Mouse (Mus musculus): ENCODE data around the gene Abcc6. TPM values are rescaled to one million over a fixed set of nuclear protein-coding genes. Genes with fewer than 3 reads are reported as not detected.

The Abcc6 gene
- total RNA-seq, 1 experiment from 2014 or later = not detected

DNA sequence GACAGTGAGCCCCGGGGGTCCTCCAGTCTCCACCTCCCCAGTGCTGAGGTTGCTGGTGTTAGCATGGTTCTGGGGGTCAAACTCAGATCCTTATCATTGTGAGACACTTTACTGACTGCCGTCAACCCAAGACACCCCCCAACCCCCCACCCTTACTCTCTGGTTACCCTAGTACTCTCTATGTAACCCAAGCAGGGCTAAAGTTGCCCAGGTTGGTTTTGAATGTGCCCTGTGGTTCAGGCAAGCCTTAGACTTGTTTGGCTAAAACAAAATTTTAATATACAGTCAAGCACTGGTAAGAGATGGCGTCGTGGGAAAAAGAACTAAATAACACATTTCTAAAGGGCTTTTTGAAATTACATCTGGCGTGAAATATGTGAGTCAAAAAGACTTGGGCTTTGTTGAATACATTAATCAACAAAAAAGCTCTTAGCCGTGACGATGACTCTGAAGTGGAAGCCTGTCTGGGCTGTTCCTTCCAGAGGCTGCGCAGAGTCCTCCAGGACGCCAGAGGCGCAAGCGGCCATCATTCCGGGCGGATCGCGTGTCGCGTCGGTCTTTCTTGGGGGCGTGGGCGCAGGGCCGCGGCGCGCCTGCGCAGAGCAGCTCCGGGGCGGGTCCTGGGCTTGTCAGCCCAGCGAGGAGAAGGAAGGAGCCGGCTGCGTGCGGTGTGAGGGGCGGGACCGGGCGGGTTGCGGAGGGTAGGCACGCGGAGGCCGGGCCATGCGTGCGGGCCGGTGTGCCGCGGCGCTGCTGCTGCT, 3.2 kb upstream of the Abcc6 start, which contains the start of gene Nomo1:
TSS of gene Nomo1 (plus strand) at position 590 of the 761 bp plus-strand sequence.
- ATAC-seq (replicated peaks in 1 of 2; ENCODE audit: insufficient read depth in 1 of 2, low FRiP score in 2 of 2, low TSS enrichment in 1 of 2, low read depth in 1 of 2, poor library complexity in 2 of 2, severe bottlenecking in 2 of 2) = peak; percentile 80 to 89

DNA sequence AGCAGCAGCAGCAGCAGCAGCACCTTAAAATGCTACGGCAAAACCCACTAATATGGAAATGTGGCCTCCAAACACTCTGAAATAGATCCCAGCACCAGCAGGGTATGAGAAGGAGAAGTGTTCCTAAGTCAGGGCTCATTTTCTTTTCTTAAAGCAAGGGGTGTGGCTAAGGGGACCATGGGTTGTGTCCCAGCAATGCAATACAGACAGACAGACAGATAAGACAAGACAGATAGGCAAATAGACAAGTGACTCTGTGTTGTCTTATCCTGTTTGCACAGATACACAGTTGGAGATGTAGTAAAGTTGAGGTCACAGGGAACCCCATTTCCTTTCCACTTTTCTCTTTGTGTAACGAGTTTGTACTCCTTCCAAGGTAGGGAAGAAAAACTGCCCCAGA, 973 bp upstream of the Abcc6 start:
- ATAC-seq (replicated peaks in 1 of 2; ENCODE audit: insufficient read depth in 1 of 2, low FRiP score in 2 of 2, low TSS enrichment in 1 of 2, low read depth in 1 of 2, poor library complexity in 2 of 2, severe bottlenecking in 2 of 2) = no peak

DNA sequence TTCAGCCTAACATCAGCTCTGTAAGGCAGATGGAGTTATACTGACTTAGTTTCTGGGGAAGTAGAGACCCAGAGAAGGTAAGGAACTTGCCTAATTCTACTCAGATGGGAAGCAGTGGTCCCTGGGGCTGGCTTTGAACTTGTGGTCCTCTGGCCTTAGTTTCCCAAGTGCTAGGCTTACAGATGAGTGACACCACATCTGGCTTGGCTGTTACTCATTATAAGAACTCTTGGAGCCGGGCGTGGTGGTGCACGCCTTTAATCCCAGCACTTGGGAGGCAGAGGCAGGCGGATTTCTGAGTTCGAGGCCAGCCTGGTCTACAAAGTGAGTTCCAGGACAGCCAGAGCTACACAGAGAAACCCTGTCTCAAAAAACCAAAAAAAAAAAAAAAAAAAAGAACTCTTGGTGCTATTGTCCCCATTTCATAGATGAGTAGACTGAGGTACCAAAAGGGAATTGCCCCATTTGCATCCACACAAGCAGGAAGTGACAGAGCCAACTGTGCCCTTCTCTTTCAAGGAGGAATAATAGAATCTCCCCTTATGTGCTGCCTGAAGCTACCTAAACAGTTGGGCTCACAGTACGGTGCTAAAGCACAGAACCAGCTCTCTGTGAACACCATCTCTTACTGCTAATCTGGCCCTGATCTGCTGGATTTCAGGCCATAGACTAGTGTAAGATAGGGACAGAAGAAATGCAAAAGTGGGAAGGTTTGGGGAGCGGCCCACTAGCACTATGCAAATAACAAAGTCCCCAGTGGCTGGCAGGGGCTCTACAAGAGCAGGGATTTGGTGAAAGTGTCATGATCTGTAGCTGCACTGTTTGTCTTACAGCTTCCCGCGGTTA, 580 bp downstream of the Abcc6 start:
- no peak for ATAC-seq (replicated peaks in 1 of 2; ENCODE audit: insufficient read depth in 1 of 2, low FRiP score in 2 of 2, low TSS enrichment in 1 of 2, low read depth in 1 of 2, poor library complexity in 2 of 2, severe bottlenecking in 2 of 2)

DNA sequence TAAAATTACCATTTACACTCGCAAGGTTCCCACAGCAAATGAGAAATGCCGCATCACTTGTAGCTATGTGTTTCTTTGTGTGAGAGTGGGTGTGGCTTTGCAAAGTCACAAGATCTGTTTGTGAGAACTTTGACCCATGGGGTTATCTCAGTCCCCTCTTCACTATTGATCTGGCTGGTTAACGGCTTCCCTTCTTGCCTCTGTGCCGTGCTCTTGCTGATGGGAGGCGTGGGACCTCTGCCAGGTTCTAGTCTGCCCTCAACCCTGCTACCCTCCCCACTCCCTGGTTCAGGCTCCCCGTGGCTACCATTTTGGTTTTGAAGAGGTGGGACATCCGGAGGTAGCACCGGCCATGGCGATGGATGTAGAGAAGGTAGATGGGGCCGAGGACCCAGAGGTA, 1.4 kb downstream of the Abcc6 start:
- no peak for ATAC-seq (replicated peaks in 1 of 2; ENCODE audit: insufficient read depth in 1 of 2, low FRiP score in 2 of 2, low TSS enrichment in 1 of 2, low read depth in 1 of 2, poor library complexity in 2 of 2, severe bottlenecking in 2 of 2)

DNA sequence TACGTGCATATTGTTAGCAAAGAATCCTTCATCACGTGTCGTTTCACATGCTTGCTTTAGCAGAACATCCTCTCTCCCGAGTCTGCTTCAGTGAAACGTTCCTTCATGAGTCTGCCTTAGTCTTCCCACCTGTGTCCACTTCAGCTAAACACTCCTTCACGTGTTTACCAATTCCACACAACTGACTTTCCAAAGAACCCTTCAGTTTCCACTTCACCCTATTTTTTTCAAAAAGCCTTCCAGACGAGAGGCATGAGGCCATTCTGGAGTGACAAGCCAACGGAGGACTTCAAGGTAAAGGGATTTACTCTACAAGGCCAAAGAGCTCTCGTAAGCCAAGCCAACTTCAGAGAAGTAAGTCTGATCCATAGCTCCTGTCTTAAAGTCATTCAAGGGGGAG, 4.7 kb downstream of the Abcc6 start:
- no peak for ATAC-seq (replicated peaks in 1 of 2; ENCODE audit: insufficient read depth in 1 of 2, low FRiP score in 2 of 2, low TSS enrichment in 1 of 2, low read depth in 1 of 2, poor library complexity in 2 of 2, severe bottlenecking in 2 of 2)

DNA sequence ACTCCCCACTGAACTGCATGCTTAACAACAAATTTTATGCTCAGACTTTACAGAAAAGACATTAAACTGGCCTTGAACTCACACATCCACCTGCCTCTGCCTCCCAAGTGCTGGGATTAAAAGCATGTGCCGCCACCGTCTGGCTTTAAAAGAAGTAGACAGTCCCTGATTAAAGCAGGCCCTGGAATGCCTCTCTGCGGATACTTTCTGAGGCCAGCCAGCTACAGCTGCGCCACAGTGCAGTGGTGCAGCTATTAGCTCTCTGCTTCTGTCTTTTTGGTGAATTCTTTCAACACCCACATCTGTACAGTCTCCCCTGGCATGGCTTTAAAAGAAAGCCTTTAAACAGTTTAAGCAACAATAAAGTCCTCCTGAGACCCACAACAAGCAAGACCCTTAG, 8.2 kb downstream of the Abcc6 start:
- no peak for ATAC-seq (replicated peaks in 1 of 2; ENCODE audit: insufficient read depth in 1 of 2, low FRiP score in 2 of 2, low TSS enrichment in 1 of 2, low read depth in 1 of 2, poor library complexity in 2 of 2, severe bottlenecking in 2 of 2)

DNA sequence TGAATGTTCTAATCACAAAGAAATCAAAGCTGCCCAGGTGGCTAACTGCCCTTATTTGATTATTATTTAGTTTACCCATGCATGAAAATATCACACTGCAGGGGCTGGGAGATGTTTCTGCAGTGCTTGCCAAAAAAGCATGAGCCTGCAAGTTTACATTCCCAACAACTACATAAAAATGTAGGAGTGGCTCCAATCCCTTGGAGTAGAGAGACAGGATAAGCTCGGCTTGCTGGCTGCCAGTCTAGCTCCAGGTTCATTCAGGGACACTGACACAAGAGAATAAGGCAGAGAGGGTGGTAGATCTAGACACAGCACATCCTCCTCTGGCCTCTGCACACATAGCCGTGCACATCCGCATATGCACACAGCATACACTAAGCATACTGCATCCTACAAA, 10.5 kb downstream of the Abcc6 start:
- ATAC-seq (replicated peaks in 1 of 2; ENCODE audit: insufficient read depth in 1 of 2, low FRiP score in 2 of 2, low TSS enrichment in 1 of 2, low read depth in 1 of 2, poor library complexity in 2 of 2, severe bottlenecking in 2 of 2) = no peak

DNA sequence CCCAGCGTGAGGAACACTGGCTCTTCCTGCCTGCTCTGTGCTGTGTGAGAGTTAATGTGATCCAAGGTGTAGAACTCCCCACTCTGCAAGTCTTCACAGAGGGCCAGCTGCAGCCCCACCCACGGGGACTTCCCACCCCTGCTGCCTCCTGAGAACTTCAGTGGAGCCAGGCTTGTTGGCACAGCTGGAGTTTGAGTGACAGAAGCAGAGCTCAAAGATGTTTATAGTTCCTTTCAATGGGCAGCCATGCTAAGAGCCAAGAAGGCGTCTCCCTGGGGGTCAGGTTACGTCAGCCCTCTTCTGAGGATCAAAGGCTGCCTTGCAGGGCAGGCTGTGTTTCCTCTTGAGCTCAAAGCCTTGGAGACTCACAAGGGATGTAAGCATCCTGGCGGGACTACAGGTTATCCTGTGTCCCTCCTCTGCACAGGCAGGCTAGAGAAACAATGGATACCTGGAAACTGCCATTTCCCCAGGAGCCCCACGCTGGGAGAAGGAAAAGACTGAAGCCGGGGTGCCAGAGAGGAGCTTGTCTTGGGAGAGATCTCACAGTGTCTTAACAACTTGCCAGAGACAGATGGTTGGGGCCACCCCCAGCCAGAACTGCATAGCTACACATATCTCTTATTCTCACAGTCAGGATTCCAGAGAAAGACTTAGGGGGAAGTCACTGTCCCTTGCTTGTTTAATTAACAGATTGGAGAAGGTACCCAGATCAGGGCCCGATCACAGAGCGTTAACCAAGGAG, 16.7 kb downstream of the Abcc6 start:
- ATAC-seq (replicated peaks in 1 of 2; ENCODE audit: insufficient read depth in 1 of 2, low FRiP score in 2 of 2, low TSS enrichment in 1 of 2, low read depth in 1 of 2, poor library complexity in 2 of 2, severe bottlenecking in 2 of 2) = no peak

DNA sequence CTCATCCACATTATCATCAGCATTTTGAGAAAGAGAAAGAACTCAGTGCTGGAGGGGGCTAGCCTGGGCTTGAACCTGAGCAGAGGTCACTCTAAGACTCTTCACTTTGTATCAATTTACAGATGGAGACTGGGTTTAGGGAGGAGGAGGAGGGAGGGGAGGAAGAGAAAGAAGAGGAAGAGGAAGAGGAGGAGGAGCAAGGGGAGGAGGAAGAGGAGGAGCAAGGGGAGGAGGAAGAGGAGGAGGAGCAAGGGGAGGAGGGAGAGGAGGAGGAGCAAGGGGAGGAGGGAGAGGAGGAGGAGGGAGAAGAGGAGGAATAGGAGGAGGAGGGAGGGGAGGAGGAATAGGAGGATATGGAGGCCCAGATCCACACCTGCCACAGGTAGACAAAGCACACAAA, 18.0 kb downstream of the Abcc6 start:
- ATAC-seq (replicated peaks in 1 of 2; ENCODE audit: insufficient read depth in 1 of 2, low FRiP score in 2 of 2, low TSS enrichment in 1 of 2, low read depth in 1 of 2, poor library complexity in 2 of 2, severe bottlenecking in 2 of 2) = no peak

DNA sequence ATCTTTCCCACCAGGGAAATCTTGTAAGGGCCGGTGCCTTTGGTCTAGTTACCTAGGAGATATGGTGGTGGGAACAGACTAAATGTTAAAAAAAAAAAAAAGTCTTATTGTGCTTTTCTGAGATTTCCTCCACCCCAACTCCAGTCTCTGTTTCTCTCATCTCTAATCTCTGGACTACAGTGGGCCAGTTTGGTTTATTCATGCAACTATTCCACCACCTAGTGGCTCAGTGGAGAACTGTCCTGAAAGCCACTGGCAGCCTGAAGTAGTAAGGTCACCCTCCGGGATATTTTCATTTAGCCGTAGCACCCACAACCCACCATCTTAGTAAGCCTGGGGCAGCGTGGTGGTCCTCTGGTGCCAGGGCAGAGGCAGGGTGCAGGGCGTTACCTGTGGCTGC, 20.5 kb downstream of the Abcc6 start:
- peak; percentile 69 to 70; a peak in 3 of 4 replicates for ATAC-seq (replicated peaks in 1 of 2; ENCODE audit: insufficient read depth in 1 of 2, low FRiP score in 2 of 2, low TSS enrichment in 1 of 2, low read depth in 1 of 2, poor library complexity in 2 of 2, severe bottlenecking in 2 of 2)

DNA sequence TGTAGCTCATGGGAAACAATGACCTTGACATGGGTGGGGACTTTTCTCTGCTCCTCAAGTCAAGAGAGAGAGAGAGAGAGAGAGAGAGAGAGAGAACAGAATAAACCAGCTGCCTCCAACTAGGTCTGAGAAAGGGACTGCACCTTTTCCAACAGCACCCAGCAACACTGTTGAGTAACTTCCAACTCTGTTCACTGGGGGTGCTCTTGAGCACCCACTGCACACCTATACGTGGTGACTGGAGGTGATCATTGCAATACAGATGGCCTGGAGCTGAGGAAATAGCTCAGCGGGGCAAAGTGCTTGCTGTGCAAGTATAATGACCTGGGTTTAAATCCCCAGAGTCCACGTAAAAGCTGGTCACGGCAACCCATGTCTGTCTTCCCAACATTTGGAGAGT, 27.4 kb downstream of the Abcc6 start:
- no peak for ATAC-seq (replicated peaks in 1 of 2; ENCODE audit: insufficient read depth in 1 of 2, low FRiP score in 2 of 2, low TSS enrichment in 1 of 2, low read depth in 1 of 2, poor library complexity in 2 of 2, severe bottlenecking in 2 of 2)

DNA sequence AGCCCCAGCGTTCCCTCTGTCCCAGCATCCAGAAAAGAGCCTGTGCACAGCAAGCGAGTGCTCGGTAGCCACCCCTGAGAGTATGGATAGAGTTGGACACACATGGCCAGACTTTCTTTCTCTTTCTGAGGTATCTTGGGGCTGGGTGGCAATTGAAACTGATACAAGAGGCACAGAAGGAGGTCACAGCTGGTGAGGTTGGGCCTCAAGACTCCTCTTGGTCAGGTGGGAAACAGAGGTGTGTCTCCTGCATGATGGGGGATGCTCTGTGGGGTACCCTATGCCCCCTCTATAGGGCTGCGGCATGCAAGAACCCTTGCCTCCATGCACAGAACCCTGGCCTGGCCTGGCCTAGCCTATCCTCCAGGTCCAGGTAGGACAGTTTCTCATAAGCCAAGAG, 29.5 kb downstream of the Abcc6 start:
- no peak for ATAC-seq (replicated peaks in 1 of 2; ENCODE audit: insufficient read depth in 1 of 2, low FRiP score in 2 of 2, low TSS enrichment in 1 of 2, low read depth in 1 of 2, poor library complexity in 2 of 2, severe bottlenecking in 2 of 2)

DNA sequence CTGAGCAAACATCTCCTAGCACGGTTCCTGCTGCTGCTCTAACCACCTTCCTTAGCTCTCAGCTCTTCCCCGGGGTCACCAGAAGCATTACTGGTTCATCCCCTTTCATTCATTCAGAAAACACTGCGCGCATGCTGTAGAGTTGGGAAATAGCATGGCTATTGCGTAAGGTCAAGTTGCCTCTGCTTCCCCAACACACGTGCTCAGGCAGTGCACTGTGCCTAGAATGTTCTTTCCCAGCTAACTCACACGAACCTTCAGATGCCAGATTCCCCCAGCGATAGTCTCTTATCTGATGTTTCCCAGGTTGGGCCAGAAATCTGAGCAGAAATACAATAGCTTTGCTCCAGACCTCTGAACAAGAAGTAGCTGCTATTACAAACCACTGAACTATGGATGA, 37.6 kb downstream of the Abcc6 start:
- ATAC-seq (replicated peaks in 1 of 2; ENCODE audit: insufficient read depth in 1 of 2, low FRiP score in 2 of 2, low TSS enrichment in 1 of 2, low read depth in 1 of 2, poor library complexity in 2 of 2, severe bottlenecking in 2 of 2) = no peak

DNA sequence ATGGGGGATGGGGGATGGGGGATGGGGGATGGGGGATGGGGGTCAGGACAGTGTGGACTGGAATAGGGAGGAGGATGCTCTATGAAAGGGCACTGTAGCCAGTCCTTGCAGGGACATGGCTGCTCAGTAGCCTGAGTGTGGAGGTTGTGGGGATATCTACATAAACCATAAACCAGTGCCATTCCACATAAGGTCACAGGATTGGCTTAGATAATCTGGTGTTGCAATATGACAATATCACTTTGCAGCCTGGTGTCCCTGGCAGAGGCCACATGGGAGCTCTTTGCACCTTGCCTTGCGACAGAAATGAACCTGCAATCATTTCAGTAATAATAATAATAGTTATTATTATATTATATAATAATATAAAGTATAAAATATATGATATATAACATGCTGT, 41.8 kb downstream of the Abcc6 start:
- no peak for ATAC-seq (replicated peaks in 1 of 2; ENCODE audit: insufficient read depth in 1 of 2, low FRiP score in 2 of 2, low TSS enrichment in 1 of 2, low read depth in 1 of 2, poor library complexity in 2 of 2, severe bottlenecking in 2 of 2)

DNA sequence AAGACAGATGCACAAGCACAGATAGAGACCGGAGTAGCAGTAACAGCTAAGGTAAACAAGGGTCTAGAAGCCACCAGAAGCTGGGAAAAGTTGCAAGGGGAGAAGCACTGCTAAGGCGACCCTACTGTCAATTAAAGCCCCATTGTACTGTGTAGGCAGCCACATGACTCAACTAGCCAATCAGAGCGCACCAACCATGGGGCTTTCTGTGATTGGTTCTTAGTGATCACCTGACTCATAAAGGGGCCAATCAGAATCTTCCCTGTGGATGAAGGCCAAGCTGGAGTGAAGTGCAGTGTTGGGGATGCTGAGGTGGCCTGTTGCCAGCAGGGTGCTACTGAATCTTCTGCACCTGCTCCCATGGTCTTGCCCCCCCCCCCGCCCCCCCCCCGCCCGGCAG, 43.2 kb downstream of the Abcc6 start:
- no peak for ATAC-seq (replicated peaks in 1 of 2; ENCODE audit: insufficient read depth in 1 of 2, low FRiP score in 2 of 2, low TSS enrichment in 1 of 2, low read depth in 1 of 2, poor library complexity in 2 of 2, severe bottlenecking in 2 of 2)

DNA sequence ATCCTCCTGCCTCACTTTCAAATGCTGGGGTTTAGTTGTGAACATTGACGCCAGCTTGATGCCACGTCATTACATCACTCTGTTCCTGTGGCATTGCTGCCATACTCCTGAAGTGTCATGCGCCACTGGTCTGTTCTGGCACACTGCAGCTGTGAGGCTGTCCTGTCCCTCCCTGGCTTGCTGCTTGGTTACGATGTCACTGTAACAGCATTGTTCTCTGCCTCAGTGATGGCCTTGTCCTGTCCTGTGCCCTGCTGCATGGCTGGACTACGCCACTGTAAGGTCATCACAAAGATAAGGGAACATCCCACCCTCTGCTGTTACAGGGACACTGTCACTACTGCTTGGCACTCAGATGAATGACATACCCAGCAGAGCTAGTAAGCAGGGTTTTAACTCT, 48.5 kb downstream of the Abcc6 start:
- ATAC-seq (replicated peaks in 1 of 2; ENCODE audit: insufficient read depth in 1 of 2, low FRiP score in 2 of 2, low TSS enrichment in 1 of 2, low read depth in 1 of 2, poor library complexity in 2 of 2, severe bottlenecking in 2 of 2) = no peak

DNA sequence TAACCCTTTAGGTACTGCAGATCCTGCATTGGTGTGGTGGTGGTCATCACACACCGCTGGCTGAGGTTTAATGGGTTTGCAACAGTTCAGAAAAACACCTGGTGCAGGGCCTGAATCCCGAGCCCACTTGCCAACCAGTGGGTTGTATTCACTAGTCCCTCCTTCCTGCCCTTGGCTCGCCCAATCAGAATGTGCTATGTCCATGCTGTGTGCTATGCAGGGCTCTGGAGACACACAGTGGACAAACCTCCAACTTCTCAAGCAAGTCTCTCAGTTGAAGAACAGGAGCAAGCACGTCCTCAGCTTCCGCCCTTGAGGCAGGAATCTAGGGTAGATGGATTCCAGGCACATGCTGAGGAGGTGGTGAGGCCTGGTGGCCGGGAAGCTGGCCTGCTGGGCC, 55.6 kb downstream of the Abcc6 start:
- no peak for ATAC-seq (replicated peaks in 1 of 2; ENCODE audit: insufficient read depth in 1 of 2, low FRiP score in 2 of 2, low TSS enrichment in 1 of 2, low read depth in 1 of 2, poor library complexity in 2 of 2, severe bottlenecking in 2 of 2)

DNA sequence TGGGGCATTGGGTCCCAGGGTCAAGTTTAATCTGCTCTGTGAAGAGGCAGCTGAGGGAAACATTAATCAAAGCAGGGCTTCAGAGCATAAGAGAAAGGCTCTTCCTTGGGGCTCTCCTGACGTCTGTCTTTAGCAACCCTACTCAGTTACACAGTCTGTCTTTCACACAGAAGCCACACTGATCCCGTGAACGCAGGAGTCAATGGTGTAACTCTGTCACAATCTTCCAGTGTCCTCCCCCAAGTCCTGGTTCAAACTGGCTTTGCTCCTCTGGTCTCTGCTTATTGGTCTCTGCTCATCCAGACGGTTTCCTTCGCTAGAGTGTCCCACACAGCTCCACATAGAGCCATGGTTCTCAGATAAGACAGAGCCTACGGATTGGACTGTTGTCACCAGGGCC, 56.0 kb downstream of the Abcc6 start:
- ATAC-seq (replicated peaks in 1 of 2; ENCODE audit: insufficient read depth in 1 of 2, low FRiP score in 2 of 2, low TSS enrichment in 1 of 2, low read depth in 1 of 2, poor library complexity in 2 of 2, severe bottlenecking in 2 of 2) = peak in 1 of 2 experiments; percentile 7; a peak in 1 of 4 replicates
